Mouse (Mus musculus) kidney, adult 2 months (tissue): ENCODE data around the gene Prdm12. TPM values are rescaled to one million over a fixed set of nuclear protein-coding genes. Genes with fewer than 3 reads are reported as not detected.
"Not testable (repeated sequence)": the region's sequence is repeated elsewhere in the genome, so short reads cannot be mapped to it uniquely, and the experiment has no call there.

Source experiments
- DNase-seq: peaks from one replicate; pipeline ENCODE4 v3.0.0; 2021
- H3K27ac ChIP-seq: fragments of 200-500 bp; 2 replicates; pipeline ENCODE4 v1.5.1; 2012; ENCODE audit warnings: low read depth, low read length, control low read depth, inconsistent platforms; ENCODE audit not compliant: insufficient read depth
- H3K27me3 ChIP-seq: fragments of 200-500 bp; replicated peaks from 2 replicates; pipeline ENCODE4 v1.6.1; 2012; ENCODE audit warnings: mild to moderate bottlenecking, moderate library complexity, low read length, inconsistent platforms; ENCODE audit not compliant: control insufficient read depth, insufficient read depth
- H3K36me3 ChIP-seq: fragments of 200-500 bp; 2 replicates; pipeline ENCODE4 v1.6.1; 2012; ENCODE audit warnings: mild to moderate bottlenecking, moderate library complexity, low read length, inconsistent platforms; ENCODE audit not compliant: control insufficient read depth, insufficient read depth
- H3K4me1 ChIP-seq: fragments of 200-500 bp; 2 replicates; pipeline ENCODE4 v1.6.1; 2011; ENCODE audit warnings: low read length; ENCODE audit not compliant: control insufficient read depth, insufficient read depth
- H3K4me3 ChIP-seq: fragments of 200-500 bp; 2 replicates; pipeline ENCODE4 v1.5.1; 2011; ENCODE audit warnings: mild to moderate bottlenecking, low read depth, low read length, control low read depth; ENCODE audit not compliant: insufficient read depth
- CTCF ChIP-seq: fragments of 200-500 bp; conservative IDR thresholded peaks from 2 replicates; pipeline ENCODE4 v1.5.1; 2011; ENCODE audit warnings: low read depth, mild to moderate bottlenecking, control low read depth, low read length, moderate library complexity, mixed read lengths; ENCODE audit not compliant: insufficient read depth, insufficient read length
- POLR2A ChIP-seq: fragments of 200-500 bp; IDR thresholded peaks from one replicate; pipeline ENCODE4 v1.6.1; 2011; ENCODE audit warnings: low read depth, low read length, control low read depth
- WGBS: fragments of 180-500 bp; shearing (Covaris S2); methylation state at CpG from one replicate; pipeline ENCODE4 v1.1.7; 2018; 5-methylcytosine and 5-hydroxymethylcytosine counted together
- polyA plus RNA-seq: library from polyadenylated mRNA; depleted of rRNA; stranded (reverse); fragments of >200 nt; gene quantifications from 2 replicates; pipeline ENCODE4 v1.2.3, GENCODE M21; 2012

Prdm12 gene
- polyA plus RNA-seq, 1 experiment: not detected

DNA sequence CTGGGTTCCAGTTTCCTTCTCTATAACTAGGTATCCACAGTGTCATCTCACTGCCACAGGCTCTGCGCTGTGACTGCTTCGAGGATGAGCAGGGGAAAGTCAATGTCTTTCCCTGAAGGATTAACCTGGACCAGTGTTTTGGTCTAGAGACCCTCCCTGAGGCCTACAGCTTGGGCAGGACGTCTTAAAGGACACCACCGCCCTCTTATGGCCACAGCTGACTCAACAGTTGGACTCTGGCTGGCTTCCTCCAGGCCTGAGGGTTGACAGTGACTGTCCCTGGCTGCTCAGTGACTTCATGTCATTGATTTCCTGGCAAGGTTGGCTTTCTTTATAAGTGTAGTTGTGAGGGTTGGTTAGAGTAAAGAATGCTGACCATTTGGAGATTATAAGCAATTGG lies 27.5 kb downstream of the Prdm12 start:
- Histone ChIP-seq H3K4me1 (peaks cover 6% of the 10 kb centered on the region; the same call in 1 of the 2 replicates), H3K27me3 (no peaks in the 10 kb centered on the region), H3K4me3 (no peak overlapping the region), H3K36me3 (no peaks in the 10 kb centered on the region), H3K27ac (no peak overlapping the region)
- DNase-seq: peak; percentile 43
- TF ChIP-seq CTCF: peak; percentile 66
- no peak for TF ChIP-seq POLR2A
- 37% methylated on average over 4 of the region's 4 CpGs for WGBS

DNA sequence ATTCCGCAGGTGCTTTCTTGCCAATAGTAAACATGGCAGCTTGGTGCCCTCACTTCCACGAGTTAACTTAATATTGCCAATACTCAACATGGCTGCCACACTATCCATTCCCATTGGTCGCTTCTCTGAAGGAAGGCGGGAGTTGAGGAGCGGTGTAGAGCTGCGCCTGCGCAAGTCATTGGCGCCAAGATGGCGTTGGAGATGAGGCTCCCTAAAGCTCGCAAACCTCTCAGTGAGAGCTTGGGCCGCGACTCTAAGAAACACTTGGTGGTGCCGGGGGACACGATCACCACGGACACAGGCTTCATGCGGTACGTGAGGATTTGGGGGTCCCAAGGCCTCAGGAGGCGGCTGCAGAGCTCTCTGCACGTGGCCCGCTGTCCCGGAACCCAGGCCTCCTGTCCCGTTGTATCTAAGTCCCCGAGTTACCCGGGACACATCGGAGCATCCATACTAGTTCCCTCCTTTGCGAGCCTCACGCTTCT lies 30.8 kb downstream of the Prdm12 start, which contains the start of gene Exosc2:
Exosc2 (plus strand) TSS at position 165 of the 485 bp plus-strand sequence.
- no peak within 1 kb of the TSS; the same call in 1 of the 2 replicates for H3K27ac ChIP-seq
- under 1% methylated on average over 27 of the region's 27 CpGs for WGBS

DNA sequence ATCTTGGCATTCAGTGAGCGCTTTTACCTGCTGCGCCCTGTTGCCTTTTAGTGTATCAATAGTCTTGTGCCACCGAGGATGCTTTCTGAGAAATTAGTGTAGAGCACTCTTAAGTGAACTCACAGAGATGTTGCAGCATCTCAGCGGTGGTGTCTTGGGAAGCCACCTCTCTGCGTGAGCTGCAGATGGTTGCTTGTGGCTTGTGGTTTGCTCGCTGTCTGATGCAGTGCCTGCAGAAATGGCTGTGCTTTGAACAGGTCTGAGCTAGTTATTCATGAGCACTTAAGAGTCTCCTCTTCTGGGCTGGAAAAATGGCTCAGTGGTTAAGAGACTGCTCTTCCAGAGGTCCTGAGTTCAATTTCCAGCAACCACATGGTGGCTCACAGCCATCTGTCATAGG lies 38.8 kb downstream of the Prdm12 start:
- Histone ChIP-seq H3K4me3 (no peak overlapping the region), H3K36me3 (peaks cover 2% of the 10 kb centered on the region; the same call in 1 of the 2 replicates), H3K27ac (no peak overlapping the region), H3K27me3 (no peaks in the 10 kb centered on the region), H3K4me1 (0 out of 2 replicates have a peak, but pooled peaks cover 2% of the 10 kb centered on the region)
- TF ChIP-seq POLR2A: no peak
- TF ChIP-seq CTCF: no peak
- WGBS: 91% methylated on average over 6 of the region's 6 CpGs
- no peak for DNase-seq

More for the DNA sequence above, 30.8 kb downstream of the Prdm12 start, which contains the start of gene Exosc2:
- peaks cover 2% of the 10 kb centered on the region; the same call in 1 of the 2 replicates for H3K36me3 ChIP-seq
- no peaks in the 10 kb centered on the region for H3K27me3 ChIP-seq
- peaks cover 3% of the 10 kb centered on the region; the same call in 1 of the 2 replicates for H3K4me1 ChIP-seq
- TF ChIP-seq CTCF (no peak), POLR2A (peak; percentile 89)
- peak; percentile 97 for DNase-seq
- H3K4me3 ChIP-seq: peak within 1 kb of the TSS; percentile 99

DNA sequence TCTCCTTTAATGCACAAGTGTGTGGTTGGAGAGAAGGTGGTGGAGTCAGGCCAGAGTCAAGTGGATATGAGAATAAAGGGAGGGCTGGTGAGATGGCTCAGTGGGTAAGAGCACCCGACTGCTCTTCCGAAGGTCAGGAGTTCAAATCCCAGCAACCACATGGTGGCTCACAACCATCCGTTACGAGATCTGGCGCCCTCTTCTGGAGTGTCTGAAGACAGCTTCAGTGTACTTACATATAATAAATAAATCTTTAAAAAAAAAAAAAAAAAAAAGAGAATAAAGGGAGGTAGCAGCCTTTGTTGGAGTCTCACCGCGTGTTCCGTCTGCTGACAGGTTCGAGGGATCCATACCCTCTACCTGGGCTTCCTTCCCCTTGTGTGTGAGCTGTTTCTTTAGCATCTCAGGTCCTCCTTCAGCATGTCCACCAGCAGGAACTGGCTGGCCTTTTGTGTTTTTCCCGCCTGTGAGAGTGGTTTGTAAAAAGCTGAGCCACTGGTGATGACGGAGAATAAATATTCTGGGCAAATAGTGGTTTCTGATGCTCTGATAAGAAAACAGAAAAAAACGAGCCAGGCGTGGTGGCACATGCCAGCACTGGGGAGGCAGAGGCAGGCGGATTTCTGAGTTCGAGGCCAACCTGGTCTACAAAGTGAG lies 41.3 kb downstream of the Prdm12 start:
- H3K27me3 ChIP-seq, H3K4me3 ChIP-seq, H3K36me3 ChIP-seq, H3K4me1 ChIP-seq, H3K27ac ChIP-seq, DNase-seq: not testable (repeated sequence)
- WGBS: 78% methylated on average over 15 of the region's 15 CpGs

DNA sequence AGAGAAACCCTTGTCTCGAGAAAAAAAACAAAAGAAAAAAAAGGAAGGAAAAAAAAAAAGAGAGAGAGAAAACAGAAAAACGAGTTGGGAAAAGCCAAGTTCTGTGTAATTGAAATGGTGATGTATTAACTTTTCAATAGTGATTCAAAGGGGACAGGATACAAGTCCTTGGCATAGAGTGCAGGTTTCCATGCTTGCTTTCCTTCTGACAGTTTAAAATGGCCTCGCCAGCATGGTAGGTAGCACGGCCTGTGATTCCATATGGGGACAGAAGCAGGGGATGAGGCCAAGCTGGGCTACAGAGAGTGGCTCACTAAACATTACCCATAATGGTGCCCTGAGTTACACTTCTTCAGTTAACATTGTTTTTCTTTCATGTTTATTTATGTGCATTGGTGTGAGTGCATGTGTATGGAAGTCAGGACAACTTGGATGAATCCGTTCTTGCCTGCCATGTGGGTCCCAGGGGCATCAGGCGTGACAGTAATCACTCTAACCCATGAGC lies 41.9 kb downstream of the Prdm12 start:
- Histone ChIP-seq H3K27me3 (no peaks in the 10 kb centered on the region), H3K27ac (no peak overlapping the region), H3K4me3 (no peak overlapping the region), H3K4me1 (0 out of 2 replicates have a peak, but pooled peaks cover 2% of the 10 kb centered on the region), H3K36me3 (no peaks in the 10 kb centered on the region)
- peak; percentile 54 for DNase-seq
- 52% methylated on average over 6 of the region's 6 CpGs for WGBS
- no peak for TF ChIP-seq POLR2A
- TF ChIP-seq CTCF: no peak

DNA sequence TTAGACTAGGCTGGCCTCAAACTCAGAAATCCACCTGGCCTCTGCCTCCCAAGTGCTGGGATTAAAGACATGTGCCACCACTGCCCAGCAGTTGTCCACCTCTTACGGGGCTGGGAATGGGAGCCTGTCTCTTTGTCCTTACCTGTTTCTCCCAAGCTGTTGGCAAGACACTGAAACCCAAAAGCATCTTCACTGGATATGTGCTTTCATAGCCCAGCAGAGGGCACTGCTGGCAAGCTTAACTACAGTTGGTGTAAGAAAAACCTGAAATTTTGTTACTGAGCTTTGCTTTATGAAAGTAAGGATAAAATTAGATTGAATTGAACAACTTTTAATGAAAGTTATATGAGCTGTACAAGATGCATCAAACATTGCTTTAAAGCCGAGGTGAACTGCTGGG lies 43.8 kb downstream of the Prdm12 start:
- WGBS: 17% methylated on average over 2 of the region's 2 CpGs
- peak; percentile 72 for DNase-seq
- peak; percentile 64 for TF ChIP-seq CTCF
- no peak for TF ChIP-seq POLR2A

More for the DNA sequence above, 43.8 kb downstream of the Prdm12 start:
- no peaks in the 10 kb centered on the region for H3K36me3 ChIP-seq
- no peak overlapping the region for H3K4me3 ChIP-seq
- no peaks in the 10 kb centered on the region for H3K27me3 ChIP-seq
- H3K4me1 ChIP-seq: peaks cover 9% of the 10 kb centered on the region; the same call in 1 of the 2 replicates
- H3K27ac ChIP-seq: no peak overlapping the region
